Mouse (Mus musculus) heart, postnatal 36 days (tissue): ENCODE results near the gene Tacc3. TPM values are rescaled to one million over a fixed set of nuclear protein-coding genes. Genes with fewer than 3 reads are reported as not detected.
A peak's percentile ranks its signal among the peaks of the same experiment; 100 is the strongest.

Experiments used
- DNase-seq, 2 experiments: peaks; one replicate each; pipeline ENCODE4 v3.0.0; 2021 to 2022
- intact Hi-C: fragments of 180-260 bp; cut with DNase I; formaldehyde crosslinking; loops from one replicate; pipeline ENCODE4 v1.15.1; 2025
- total RNA-seq, 2 experiments: library from RNA; stranded (reverse); gene quantifications; 2 replicates each; pipeline ENCODE4 v1.2.3; 2021

Gene Tacc3
- total RNA-seq, 2 experiments from 2014 or later: 2.0 to 2.2 TPM

DNA sequence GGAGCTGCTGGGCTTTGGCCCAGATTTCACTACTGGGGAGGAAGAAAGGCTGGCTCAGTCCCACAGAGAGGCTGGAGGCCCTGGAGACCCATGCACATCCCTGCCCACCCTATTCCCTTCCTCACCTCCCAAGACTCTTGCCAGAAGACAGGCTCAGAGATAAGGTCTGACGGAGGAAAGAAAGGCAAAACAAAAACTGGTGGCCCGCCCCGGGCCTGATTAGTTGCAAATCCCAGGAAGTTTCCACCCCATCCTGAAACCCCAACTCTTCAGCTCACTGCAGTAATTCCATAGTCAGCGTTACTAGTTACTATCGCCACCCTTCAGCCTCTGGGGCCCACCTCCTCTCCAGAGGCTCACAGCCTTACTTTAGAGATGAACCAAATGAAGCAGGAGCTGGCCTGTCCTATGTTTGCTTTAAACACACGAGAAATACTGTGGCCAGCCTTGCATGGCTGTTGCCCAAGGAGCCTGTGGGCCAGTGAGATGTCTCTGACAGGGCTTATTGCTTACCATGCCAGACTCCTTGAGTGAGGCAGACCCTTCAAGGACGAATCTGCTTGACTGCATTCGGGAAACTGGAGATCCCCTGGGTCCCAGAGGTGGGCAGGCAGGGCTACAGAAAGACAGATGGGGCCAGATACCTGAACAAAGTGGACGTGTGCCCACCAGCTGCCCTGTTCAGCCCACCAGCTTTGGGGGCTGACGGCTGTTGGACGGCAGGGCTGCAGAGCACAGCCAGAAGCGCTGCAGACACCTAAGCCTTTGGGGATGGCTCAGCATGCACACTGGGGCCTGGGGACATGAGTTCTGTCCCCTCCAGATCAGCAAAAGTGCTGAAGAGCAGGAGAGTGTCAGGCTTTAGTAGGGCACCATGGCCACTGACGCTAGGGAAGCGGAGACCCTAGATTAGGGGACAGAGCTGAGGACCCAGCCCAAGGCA, 30.6 kb downstream of the Tacc3 start:
- no peak for DNase-seq
- intact Hi-C loops: no loop called here

- intact Hi-C loops: no loop called here
- peak; percentile 38 to 65 for DNase-seq
Measured at GRCm38 (mm10) chr5:33689221-33689844, 31.4 kb downstream of the Tacc3 start.

DNA sequence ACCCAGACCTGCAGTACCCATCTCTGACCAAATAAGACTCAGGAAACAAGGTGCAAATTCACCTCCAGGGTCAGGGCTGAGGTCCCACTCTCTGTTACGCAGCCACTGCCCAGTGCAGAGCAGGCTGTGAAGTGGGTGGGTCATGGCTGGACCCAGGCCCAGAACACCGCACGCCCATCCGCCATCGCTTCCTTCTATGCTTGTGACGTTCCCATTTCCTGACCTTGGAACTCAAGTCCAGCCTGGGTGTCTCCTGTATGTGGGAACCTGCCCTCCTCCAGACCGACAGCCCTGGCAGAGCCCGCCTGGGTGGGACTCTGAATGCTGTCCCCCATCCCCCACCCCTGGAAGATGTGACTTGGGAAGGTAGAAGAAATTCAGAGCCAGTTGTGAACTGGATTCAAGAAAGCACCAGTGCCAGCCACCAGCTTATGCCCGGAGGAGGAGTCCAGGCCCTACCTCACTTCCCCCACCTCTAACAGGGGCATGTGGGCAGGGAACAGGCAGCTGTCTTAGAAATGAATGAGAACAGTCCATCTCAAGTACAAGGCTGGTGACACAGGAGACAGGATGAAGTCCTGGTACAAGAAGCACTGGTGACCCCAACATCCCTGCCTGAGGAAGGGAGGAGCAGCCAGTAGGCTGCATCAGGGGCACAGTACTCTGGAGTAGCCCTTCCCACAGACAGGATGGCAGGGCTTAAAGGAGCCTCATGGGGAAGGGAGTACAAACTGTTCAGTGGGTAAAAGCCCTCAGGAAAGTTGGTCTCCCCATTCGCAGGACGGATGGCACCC, 32.1 kb downstream of the Tacc3 start:
- intact Hi-C loops: no loop called here

GRCm38 (mm10) chr5:33692393-33692792, 34.5 kb downstream of the Tacc3 start:
- no peak for DNase-seq
- intact Hi-C loops: no loop called here

More for the DNA sequence above, 32.1 kb downstream of the Tacc3 start:
- peak in 1 of 2 experiments; percentile 63 for DNase-seq

DNA sequence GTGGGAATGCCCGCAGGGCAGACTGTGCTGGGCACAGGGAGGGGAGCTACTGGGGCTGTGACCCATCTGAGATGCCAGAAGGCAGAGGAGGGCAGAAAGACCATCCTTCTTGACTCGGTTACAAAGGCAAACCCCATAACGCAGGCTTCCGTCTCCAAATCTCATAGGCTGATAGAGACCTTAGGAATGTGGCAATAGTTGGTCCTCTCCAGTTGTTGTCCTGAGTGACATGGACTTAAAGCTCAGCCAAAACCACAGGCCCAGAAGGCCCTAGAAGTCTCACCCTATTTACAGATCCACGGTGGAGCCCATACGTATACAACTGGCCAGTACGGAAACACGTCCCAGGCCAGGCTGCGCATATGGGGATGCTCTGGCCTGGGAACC, 36.5 kb downstream of the Tacc3 start:
- intact Hi-C loops: no loop called here
- no peak for DNase-seq

DNA sequence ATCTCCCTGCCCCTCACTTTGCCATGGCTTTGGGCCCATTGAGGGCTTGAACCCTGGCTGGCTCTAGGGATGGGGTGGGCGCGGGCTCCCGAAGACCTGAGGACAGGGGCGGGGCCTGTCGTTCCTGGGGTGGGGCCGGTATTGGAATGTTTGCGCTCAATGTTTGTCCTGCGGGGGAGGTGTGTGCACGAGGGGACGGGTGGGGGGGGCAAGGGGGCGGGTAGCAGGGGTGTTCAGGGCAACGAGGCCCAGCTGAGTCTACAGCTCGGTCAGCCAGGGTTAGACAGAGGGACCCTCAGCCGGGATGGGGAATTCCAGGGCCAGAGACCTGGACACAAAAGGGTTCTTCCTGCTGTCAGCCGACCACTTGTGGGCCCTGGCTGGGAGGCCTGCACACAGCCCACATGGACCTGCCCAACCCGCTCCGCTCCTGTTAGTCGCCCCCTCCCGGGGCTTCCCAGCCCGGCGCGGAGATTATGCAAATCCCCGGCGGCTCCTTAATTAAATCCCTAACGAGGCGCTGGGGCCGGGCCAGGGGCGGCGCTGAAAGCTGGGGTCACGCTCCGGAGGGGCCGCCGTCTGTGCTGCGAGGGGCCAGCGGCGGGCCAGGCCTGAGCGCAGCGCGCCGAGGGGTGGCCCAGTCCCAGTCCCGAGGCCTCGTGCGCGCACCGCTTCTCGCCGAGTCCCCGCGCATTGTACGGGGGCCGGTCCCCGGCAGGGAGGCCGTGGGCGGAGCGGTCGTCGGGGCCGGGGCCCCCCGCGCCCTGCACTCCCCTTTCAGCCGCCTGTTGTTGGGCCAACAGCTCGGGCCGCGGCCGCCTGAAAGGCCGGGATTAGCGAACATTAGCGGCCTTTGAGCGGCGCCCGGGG, 37.2 kb downstream of the Tacc3 start:
- intact Hi-C loops: no loop called here

GRCm38 (mm10) chr5:33695718-33696121, 37.8 kb downstream of the Tacc3 start:
- no peak for DNase-seq
- intact Hi-C loops: no loop called here

More for the DNA sequence above, 37.2 kb downstream of the Tacc3 start:
- DNase-seq: peak; percentile 51 to 65

DNA sequence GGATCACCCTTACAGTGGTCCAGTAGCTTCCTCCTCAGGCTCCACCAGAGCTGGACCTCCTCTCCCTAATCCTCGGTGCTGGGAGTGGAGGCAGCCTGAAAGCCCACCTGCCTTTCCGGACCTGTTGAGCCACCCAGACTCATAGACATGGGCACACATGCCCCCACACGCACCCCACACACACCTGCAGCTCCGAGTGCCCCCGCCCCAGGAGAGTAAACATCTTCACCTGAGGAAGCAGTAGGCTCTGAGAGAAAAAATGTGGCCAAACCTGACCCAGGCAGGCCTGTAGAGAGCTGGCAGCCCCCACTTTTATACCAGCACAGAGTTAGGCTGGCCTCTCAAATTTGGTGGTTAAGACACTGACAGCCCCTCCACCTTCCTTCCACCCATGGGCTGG, 38.5 kb downstream of the Tacc3 start:
- DNase-seq: no peak
- intact Hi-C loops: no loop called here

- intact Hi-C loops: no loop called here
- no peak for DNase-seq
Measured at GRCm38 (mm10) chr5:33697534-33697933, 39.6 kb downstream of the Tacc3 start.

DNA sequence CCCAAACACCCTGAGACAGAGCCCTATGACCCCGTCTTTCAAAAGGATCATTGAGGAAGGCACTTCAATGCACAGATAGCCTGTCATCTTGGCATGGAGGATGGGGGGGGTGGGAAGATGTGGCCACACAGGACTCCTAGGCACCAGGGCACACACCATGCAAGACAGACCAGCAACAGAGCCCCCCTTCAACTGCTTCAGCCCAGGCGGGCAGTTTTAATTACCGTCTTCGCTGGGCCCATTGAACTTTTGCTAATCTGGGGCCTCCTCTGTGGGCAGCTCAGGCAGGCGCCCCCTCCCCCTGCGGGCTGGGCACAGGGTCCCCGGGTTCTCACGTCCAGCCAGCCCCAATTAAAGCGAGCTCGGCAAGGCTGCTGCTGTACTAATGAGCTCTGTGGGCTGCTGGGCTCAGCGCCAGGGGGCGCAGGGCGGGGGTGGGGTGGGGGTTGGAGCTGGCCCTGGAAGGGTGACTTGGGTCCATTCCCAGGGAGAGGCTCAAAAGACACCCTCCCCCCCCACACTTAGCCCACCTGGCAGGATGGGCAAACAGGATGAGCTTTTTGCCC, 40.1 kb downstream of the Tacc3 start:
- no peak for DNase-seq
- intact Hi-C loops: no loop called here

DNA sequence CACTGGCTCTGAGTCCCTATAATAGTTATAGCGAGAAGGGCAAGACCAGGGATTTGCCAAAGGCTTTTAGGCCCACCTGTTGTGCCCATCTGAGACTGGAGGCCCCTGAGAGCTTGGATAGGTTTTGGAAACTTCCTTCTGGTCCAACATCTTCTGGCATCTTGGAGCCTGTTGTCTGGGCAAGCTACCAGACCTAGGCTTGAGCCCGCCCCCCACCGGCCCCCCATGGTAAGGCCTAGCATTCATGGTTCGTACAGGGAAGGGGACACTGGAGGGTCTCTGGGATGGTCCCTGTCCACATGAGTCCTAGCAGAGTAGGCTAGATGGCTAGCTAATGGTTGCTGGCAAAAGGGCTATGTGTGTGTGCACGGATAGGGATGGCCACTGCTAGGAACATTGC, 40.7 kb downstream of the Tacc3 start:
- intact Hi-C loops: no loop called here
- DNase-seq: no peak

DNA sequence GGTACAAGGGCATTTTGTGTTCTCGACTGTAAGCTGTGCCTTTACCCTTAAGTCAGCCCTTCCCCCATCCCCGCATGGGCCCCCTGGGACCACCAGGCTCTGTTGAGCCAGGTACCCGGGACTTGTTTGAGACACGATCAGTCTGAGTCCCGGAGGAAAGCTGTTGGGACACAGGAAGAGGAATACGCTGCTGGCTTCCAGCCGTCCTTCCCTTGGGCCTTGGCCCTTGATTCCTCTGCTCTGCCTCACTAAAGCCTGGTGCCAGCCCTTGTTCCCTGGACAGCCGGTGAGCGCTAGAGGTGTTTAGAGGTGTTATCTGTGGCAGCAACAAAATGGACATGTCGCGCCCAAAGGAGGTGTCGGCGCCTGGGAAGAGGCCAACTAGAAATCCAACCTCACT, 42.1 kb downstream of the Tacc3 start:
- no peak for DNase-seq
- intact Hi-C loops: no loop called here

DNA sequence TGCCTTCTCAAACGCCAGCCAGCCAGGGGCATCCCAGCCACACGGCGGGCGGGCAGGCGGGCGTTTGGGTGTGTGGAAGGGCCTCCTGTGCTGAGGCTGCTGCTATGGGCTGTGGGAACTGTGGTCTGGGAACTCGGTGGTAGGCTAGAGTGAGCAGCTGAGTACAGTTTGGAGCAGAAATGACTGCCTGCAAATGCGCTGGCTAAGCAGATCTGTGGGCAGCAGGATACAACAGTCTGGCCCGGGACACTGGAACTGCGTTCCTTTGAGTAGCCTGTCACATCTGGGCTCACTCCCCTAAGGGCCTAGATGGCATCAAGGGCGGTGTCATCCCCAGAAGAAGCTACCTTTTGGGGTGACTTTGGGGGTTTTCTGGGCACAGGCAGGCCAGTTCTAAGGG, 43.9 kb downstream of the Tacc3 start:
- intact Hi-C loops: no loop called here
- DNase-seq: no peak

GRCm38 (mm10) chr5:33703999-33704398, 46.1 kb downstream of the Tacc3 start:
- DNase-seq: no peak
- intact Hi-C loops: no loop called here

DNA sequence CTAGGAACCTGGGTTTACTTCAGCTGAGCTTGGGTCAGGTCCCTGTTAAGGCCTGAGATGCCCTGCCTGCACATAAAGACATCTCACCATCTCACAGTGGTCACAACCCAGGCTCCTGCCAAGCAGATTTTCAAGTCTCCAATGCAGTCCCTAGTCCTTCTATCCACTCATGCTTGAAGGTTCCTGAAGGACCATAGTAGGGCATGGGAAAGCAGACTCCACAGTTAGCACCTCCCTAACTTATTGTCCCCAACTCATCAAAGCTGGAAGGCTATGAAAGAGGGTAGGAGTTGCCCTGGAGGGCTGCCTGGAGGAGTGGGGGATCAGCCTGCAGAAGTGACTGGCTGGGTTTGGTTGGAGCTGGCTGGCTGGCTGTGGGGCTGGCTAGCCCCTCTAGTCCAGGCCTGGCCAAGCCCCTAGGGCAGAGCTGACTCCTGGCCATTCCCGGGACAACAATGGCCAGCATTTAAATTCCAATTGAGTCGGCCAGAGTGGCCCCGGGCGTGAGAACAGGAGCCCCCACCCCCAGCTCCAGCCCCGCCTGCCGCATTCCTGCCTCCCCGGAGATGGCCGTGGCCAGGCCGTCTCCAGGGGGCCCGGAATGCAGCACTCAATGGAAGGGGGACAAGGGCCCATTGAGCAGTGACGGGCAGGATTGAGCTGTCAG, 47.1 kb downstream of the Tacc3 start:
- DNase-seq: no peak
- intact Hi-C loops: no loop called here

DNA sequence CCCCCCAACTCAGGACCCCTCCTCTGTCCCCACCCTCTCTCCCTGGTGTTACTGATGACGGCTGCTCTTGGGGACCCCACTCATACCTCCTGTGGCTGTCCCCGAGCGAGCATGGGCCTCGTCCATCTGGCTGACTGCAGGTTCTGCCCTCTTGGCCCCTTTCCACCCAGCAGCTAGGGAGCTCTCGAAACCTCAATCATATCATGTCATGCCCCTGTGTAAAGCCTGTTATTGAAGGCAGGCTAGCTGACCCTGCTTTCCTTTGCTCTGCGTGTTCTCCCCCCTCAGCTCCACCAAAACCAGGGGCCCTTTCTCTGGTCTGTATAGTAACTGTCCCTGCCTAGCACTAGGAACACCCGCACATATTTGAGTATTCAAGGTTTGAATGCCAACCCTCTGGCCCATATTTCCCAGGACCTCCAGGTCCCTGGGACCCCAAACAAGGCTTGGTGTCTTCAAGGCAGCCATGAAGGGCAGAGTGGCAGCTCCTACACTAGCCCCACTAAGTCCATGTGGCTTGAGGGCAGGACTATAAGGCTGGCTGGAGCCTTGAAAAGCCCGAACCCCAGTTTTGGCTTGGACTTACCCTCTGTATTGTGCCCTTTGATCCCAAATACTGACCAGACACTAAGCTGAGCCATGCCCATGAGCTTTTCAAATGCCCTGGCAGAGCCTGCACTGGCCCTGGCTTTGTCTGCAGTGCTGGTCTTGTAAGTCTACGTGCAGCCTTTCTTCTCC, 47.9 kb downstream of the Tacc3 start:
- DNase-seq: no peak
- intact Hi-C loops: no loop called here

DNA sequence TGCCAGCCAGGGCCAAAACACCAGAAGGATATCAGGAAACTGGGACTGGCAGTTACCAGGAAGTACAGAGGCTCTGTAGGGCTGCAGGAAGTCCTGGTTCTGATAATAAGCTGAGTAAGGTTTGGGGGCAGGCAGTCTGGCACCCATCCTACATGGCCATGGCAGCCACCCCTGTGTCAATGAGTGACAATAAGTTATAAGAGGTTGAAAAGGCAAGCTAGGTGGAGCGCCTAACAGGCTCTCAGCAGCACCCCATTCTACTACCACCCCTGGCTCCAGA, 48.4 kb downstream of the Tacc3 start:
- DNase-seq: no peak
- intact Hi-C loops: no loop called here

DNA sequence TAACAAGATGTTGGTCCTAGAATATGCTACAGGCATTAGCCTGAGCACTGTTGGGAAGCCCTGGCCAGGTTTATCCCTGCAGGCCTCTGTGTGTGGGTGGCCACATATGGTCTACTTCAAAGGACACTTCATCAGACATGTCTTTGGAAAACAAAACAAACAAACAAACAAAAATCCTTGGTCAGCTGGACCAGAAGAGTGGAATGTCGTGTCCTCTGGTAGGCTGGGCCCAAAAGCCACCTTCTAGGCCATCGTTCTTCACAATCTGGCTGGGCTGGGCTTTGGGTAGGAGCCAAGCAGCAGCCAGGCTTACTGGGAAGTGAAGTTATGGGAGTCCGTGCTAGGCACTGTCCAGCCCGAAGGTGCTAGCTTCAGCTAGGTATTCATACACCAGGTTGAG, 49.2 kb downstream of the Tacc3 start:
- intact Hi-C loops: no loop called here
- DNase-seq: no peak

- intact Hi-C loops: no loop called here
- DNase-seq: no peak
Measured at GRCm38 (mm10) chr5:33709037-33709436, 51.1 kb downstream of the Tacc3 start.
